8 mouse cellular contexts compared by ENCODE assay signal in the genomic region with DNA sequence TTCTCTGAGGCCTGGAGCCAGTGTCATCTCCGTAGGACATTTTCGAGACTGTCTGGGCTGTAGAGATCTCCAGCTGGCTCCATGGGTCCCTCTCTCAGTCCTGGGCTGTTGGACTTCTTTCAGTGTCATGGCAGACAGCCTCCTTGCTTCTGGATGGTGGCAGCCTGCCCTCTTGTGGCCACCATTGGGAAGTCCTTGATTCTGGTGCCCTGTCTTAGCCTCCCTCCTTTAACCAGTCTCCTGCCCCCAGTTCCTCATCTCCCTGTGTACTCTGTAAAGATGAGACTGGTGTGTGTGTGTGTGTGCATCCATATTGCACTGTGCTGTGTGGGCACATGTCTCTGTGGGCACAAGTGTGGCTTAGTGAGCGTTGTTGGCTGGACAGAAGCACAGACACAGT. TPM values are rescaled to one million over a fixed set of nuclear protein-coding genes. Genes with fewer than 3 reads are reported as not detected.
DNase-seq lines count a peak whose midpoint lies in the region; ATAC-seq lines count a peak whose summit lies in the region.

No protein-coding gene starts in this region.

- H3K4me1 ChIP-seq in midbrain, embryonic 12.5 days, result no peaks in the 10 kb centered on the region

- no peak overlapping the region for H3K4me3 ChIP-seq in midbrain, embryonic 12.5 days

- ATAC-seq in midbrain, embryonic 12.5 days (ENCODE audit: low FRiP score, low read depth), result peak; percentile 28; the same call in 1 of the 2 replicates

- H3K27ac ChIP-seq in midbrain, embryonic 12.5 days (replicated peaks), result no peak overlapping the region

- H3K27me3 ChIP-seq in midbrain, embryonic 12.5 days, result no peaks in the 10 kb centered on the region

- intact Hi-C loops in gastrocnemius, postnatal 36 days (cut with DNase I), result no loop called here
- intact Hi-C loops in gastrocnemius, postnatal 14 days (cut with DNase I; ENCODE audit: low total_unique reads), result no loop called here

- H3K36me3 ChIP-seq in midbrain, embryonic 12.5 days, result peaks cover 86% of the 10 kb centered on the region

- no peaks in the 10 kb centered on the region for H3K9me3 ChIP-seq in midbrain, embryonic 12.5 days

- H3K9ac ChIP-seq in midbrain, embryonic 12.5 days (replicated peaks), result no peak overlapping the region

- 80% methylated on average over 3 of the region's 3 CpGs for WGBS in midbrain, embryonic 12.5 days

- DNase-seq in gastrocnemius, adult 18-20 months (ENCODE audit: low spot score), result peak; percentile 21
- DNase-seq in gastrocnemius, postnatal 36 days, result no peak
- DNase-seq in MN1 (ENCODE audit: low spot score), result peak; percentile 71
- DNase-seq in cerebellum, adult 9-11 months, result peak; percentile 72
- DNase-seq in gastrocnemius, postnatal 14 days, result peak; percentile 30
- peak; percentile 66 to 74 for DNase-seq in layer of hippocampus, postnatal 10 days (ENCODE audit: low spot score in 2 of 2)
- DNase-seq in testis, postnatal 10 days (ENCODE audit: low spot score), result peak; percentile 58

- no peak overlapping the region for H3K4me2 ChIP-seq in midbrain, embryonic 12.5 days (replicated peaks)

RNA-seq across cellular contexts. Expression of a gene that starts 46.6 kb away (rescaled TPM):
- under 1 TPM; 0.17 to 0.46 TPM for total RNA-seq in gastrocnemius, adult 18-20 months (2021)
- under 1 TPM in 1 of 2 experiments, not detected in 1; 0.38 TPM for total RNA-seq in gastrocnemius, postnatal 36 days (2021)
- 1 to 10 TPM in 1 of 2 experiments, under 1 TPM in 1; 0.58 to 1.0 TPM for total RNA-seq in gastrocnemius, postnatal 14 days (2021)
- 100 to 1,000 TPM; 793 to 842 TPM for total RNA-seq in layer of hippocampus, postnatal 10 days (2021)
- polyA plus RNA-seq in midbrain, embryonic 12.5 days (2016; fragmentation: Nextera tagmentation; extraction: Ambion mirVana), result 404 and 454 TPM in 2 replicates

RNA-seq across cellular contexts. Expression of a gene that starts 48.3 kb away (rescaled TPM):
- 10 to 100 TPM; 24.8 to 25.6 TPM for total RNA-seq in gastrocnemius, adult 18-20 months (2021)
- 10 to 100 TPM; 25.4 to 26.9 TPM for total RNA-seq in gastrocnemius, postnatal 36 days (2021)
- total RNA-seq in gastrocnemius, postnatal 14 days (2021), result 10 to 100 TPM; 18.9 to 21.4 TPM
- total RNA-seq in layer of hippocampus, postnatal 10 days (2021), result 1 to 10 TPM; 7.7 to 8.3 TPM
- polyA plus RNA-seq in midbrain, embryonic 12.5 days (2016; fragmentation: Nextera tagmentation; extraction: Ambion mirVana), result 21.1 and 21.2 TPM in 2 replicates

RNA-seq across cellular contexts. Expression of a gene that starts 49.9 kb away (rescaled TPM):
- total RNA-seq in gastrocnemius, adult 18-20 months (2021), result 1 to 10 TPM; 8.8 to 9.9 TPM
- 1 to 10 TPM; 7.9 to 8.5 TPM for total RNA-seq in gastrocnemius, postnatal 36 days (2021)
- 1 to 10 TPM; 6.9 to 7.2 TPM for total RNA-seq in gastrocnemius, postnatal 14 days (2021)
- total RNA-seq in layer of hippocampus, postnatal 10 days (2021), result 1 to 10 TPM; 7.4 to 7.8 TPM
- polyA plus RNA-seq in midbrain, embryonic 12.5 days (2016; fragmentation: Nextera tagmentation; extraction: Ambion mirVana), result 13.0 and 13.4 TPM in 2 replicates

Comparison
In these comparisons a context has a peak if more than half of its experiments do, and no peak if none do; other contexts are left out.
1. DNase-seq: peak in gastrocnemius, adult 18-20 months (single experiment), MN1 (single experiment), cerebellum, adult 9-11 months (single experiment), gastrocnemius, postnatal 14 days (single experiment), layer of hippocampus, postnatal 10 days (2 of 2) and testis, postnatal 10 days (single experiment); none in gastrocnemius, postnatal 36 days (0 of 2).
2. RNA of a gene that starts 46.6 kb away (total RNA-seq): 793 to 842 TPM in layer of hippocampus, postnatal 10 days; 0.58 to 1.0 TPM in gastrocnemius, postnatal 14 days, 0.17 to 0.46 TPM in gastrocnemius, adult 18-20 months and 0.38 TPM in gastrocnemius, postnatal 36 days; every median in the first group is over 100 times any median in the second.